Mouse (Mus musculus): ENCODE measurements around the gene Pde9a.

The Pde9a gene

DNA sequence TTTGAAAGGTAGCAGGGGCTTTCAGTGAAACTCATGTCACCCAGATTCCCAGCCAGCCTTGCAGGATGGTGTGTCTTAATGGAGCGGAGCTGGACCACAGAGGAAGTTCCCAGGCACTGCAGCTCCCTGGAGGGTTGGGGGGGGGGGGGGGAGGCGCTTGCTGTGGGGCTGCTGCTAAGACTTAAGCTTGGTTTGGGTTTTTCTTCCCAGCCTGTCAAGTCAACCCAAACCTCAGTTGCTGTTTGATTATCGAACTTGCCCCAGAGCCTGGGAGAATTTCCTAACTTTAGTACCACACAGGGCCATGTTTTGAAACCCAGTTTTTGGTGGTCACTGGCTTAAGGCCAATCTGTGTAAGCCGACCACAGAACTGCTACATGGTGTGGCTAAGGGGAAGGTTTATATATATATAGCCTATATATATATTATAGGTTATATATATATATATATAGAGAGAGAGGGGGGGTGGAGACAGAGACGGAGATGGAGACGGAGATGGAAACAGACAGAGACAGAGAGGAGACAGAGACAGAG lies 19.8 kb downstream of the Pde9a start:
- DNase-seq (ENCODE audit: low read depth, low spot score): no peak
- H3K36me3 ChIP-seq (ENCODE audit: control insufficient read depth, insufficient read depth, low read length, poor library complexity, severe bottlenecking): no peaks in the 10 kb centered on the region
- no peaks in the 10 kb centered on the region for H3K27me3 ChIP-seq (ENCODE audit: control insufficient read depth, insufficient read depth, low read length, poor library complexity, severe bottlenecking)

DNA sequence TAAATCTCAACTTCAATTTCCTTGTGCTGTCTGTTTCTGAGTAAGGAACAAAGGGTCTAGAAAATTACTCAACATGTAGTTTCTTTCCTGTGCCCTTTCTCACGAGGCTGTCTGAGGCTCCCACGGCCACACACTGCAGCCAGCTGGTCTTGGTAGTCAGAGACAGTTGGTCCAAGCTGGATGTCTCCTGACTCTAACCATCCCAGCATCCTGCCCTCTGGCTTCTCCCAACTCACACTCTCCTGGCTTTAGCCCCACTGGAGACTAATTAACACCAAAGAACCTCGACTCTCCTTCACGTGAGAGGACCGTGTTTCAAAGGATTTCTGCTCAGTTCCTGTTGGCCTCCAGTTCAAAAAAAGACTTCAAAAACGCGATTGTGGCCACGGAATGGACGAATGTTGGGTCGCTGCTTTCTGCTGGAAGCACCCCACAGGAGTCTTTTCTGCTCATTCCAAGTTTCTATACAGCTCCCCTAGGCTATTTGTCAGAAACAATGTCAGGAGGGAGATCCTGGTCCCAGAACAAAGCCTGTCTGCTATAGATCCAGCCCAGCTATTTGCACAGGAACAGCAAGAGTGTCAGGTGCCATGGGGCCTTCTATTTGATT lies 23.8 kb downstream of the Pde9a start:
- DNase-seq (ENCODE audit: low read depth, low spot score): no peak
- Histone ChIP-seq H3K27me3 (ENCODE audit: control insufficient read depth, insufficient read depth, low read length, poor library complexity, severe bottlenecking) (no peaks in the 10 kb centered on the region), H3K36me3 (ENCODE audit: control insufficient read depth, insufficient read depth, low read length, poor library complexity, severe bottlenecking) (no peaks in the 10 kb centered on the region)

DNA sequence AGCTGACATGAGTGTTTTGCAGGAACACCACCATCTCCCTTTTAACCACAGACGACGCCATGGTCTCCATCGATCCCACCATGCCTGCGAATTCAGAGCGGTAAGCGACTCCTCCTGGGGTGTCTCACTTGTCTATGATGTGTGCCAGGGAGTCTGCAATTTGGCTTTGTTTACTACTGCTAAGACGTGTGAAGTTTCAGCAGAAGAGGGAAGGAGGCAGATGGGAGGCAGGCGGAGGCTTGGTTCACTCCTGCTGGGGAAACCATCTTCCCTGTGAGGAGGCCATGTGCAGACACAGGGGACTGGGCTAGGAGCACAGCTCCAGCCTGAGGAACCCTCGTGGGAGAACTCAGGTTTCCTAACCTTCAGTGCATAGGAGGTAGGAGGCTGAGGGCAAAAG lies 29.2 kb downstream of the Pde9a start:
- Histone ChIP-seq H3K27me3 (ENCODE audit: control insufficient read depth, insufficient read depth, low read length, poor library complexity, severe bottlenecking) (no peaks in the 10 kb centered on the region), H3K36me3 (ENCODE audit: control insufficient read depth, insufficient read depth, low read length, poor library complexity, severe bottlenecking) (no peaks in the 10 kb centered on the region)

DNA sequence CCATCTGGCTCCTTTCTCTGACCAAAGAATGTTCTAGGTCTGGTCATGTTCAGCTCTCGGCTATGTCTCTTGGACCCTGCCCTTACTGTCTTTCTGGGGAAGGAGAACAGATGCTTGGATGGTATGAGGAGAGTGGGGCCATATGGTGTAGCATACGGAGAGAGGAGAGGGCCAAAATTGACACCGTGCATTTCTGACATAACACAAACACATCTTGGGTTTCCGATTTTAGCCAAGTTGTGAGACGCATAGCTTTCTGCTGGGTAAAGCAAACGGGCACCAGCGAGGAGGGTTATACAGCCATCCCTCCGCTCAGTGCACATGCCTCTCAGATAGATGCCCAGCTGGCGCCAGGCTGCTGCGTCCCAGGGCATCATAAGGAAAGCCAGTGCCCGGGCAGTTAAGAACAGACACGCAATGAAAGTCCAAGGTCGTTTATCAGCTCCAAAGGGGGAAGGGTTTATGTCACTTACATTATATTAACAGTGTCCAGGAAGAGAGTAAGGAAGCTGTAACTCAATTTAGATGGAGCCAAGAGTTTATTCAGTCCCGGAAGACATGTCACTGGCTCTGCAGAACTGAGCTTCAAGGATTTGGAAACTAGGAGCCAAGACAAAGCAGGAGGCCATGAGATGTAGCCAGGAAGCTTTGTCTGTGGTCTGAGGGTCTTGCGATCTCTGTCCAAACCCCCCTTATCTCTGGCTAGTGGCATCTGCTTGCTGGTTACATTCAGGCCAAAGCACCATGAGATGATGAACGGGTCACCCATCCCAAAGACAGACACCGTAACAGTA lies 33.0 kb downstream of the Pde9a start:
- Histone ChIP-seq H3K36me3 (ENCODE audit: control insufficient read depth, insufficient read depth, low read length, poor library complexity, severe bottlenecking) (no peaks in the 10 kb centered on the region), H3K27me3 (ENCODE audit: control insufficient read depth, insufficient read depth, low read length, poor library complexity, severe bottlenecking) (no peaks in the 10 kb centered on the region)
- DNase-seq (ENCODE audit: low read depth, low spot score): no peak

More for the DNA sequence above, 29.2 kb downstream of the Pde9a start:
- DNase-seq (ENCODE audit: low read depth, low spot score): no peak

DNA sequence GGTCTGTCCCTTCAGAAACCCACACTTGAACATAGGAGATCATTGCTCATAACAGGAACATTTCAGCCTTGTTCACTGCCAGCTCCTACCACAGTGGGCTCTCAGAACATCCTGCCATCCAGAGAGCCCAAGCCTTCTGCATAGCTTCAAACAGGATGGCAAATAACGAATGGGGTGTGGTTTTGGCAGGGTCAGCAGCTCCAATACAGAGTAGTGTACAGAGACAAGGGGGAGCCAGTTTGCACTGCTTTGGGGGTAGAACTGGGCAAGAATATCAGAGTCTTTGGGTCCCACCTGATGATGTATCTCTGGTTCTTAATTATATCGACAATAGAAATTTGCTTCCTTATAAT lies 33.6 kb downstream of the Pde9a start:
- no peaks in the 10 kb centered on the region for H3K36me3 ChIP-seq (ENCODE audit: control insufficient read depth, insufficient read depth, low read length, poor library complexity, severe bottlenecking)
- DNase-seq (ENCODE audit: low read depth, low spot score): no peak

DNA sequence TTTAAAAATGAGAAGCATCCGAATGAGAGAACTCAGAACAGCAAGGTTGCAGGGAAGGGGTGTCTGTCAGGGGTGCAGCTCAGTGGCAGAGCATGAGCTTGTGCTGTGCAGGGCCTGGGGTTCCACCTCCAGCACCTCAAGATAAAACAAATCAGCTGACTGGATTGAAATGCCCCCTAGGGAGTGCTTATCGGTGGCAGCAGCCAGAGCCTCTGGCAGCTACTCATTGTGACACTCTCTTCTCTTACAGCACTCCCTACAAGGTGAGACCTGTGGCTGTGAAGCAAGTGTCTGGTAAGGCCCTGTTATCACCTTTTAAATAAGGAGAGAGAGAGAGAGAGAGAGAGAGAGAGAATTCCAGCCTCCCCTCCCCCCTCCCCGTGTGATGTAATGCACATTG lies 34.0 kb downstream of the Pde9a start:
- H3K36me3 ChIP-seq (ENCODE audit: control insufficient read depth, insufficient read depth, low read length, poor library complexity, severe bottlenecking): no peaks in the 10 kb centered on the region
- DNase-seq (ENCODE audit: low read depth, low spot score): no peak
- H3K27me3 ChIP-seq (ENCODE audit: control insufficient read depth, insufficient read depth, low read length, poor library complexity, severe bottlenecking): no peaks in the 10 kb centered on the region

More for the DNA sequence above, 33.6 kb downstream of the Pde9a start:
- no peaks in the 10 kb centered on the region for H3K27me3 ChIP-seq (ENCODE audit: control insufficient read depth, insufficient read depth, low read length, poor library complexity, severe bottlenecking)

DNA sequence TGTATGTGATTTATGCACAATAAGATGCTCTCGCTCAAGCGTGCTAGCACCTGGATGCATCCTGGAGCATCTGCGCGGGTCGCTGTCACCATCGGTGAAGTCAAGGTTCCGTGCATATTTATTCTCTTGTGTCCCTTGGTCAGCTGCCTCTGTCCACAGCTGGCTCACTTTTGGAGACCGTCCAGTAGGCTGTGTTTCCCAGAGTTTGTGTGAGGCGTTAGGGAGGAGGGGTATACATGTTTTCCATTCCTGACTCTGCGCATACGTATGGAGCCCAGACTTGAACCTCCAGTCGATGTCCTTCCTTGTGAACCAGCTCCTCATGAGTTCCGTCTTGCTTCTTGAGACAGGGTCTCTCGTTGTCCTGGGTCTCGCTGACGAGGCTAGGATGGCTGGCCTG lies 34.6 kb downstream of the Pde9a start:
- H3K27me3 ChIP-seq (ENCODE audit: control insufficient read depth, insufficient read depth, low read length, poor library complexity, severe bottlenecking): no peaks in the 10 kb centered on the region
- no peak for DNase-seq (ENCODE audit: low read depth, low spot score)
- H3K36me3 ChIP-seq (ENCODE audit: control insufficient read depth, insufficient read depth, low read length, poor library complexity, severe bottlenecking): no peaks in the 10 kb centered on the region

DNA sequence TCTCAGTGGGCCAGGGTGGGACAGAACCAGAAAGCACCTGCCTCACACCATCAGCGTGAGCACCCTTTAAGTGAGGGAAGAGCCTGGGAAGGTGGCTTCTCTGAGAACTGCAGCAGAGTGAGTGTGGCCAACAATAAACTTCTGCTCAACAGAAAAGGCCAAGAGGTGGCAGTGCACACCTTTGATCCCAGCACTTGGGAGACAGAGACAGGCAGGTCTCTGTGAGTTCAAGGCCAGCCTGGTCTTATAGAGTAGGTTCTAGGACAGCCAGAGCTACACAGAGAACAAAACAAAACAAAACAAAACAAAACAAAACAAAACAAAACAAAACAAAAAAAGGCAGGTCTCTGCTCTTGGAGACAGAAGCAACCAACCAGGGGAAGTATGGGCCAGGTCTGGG lies 36.4 kb downstream of the Pde9a start:
- DNase-seq (ENCODE audit: low read depth, low spot score): no peak
- Histone ChIP-seq H3K27me3 (ENCODE audit: control insufficient read depth, insufficient read depth, low read length, poor library complexity, severe bottlenecking) (no peaks in the 10 kb centered on the region), H3K36me3 (ENCODE audit: control insufficient read depth, insufficient read depth, low read length, poor library complexity, severe bottlenecking) (no peaks in the 10 kb centered on the region)

DNA sequence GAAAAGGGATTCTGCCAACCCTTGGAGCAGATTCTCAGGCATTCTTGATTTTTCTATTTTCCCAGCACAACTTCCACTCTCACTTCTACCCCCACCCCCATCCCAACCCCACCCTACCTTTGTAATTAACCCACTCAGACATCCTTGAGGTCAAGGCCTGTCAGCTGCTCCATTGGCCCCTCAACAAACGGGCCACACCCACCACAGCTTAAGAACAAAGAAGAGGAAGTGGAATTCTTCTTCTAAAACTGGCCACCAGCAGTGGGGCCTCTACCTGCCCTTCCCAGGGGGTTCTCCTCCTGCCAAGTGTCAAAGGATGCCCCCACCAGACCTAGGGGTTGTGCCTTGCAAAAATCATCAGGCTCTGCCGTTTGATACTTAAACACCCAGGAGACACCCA lies 37.0 kb downstream of the Pde9a start:
- no peaks in the 10 kb centered on the region for H3K27me3 ChIP-seq (ENCODE audit: control insufficient read depth, insufficient read depth, low read length, poor library complexity, severe bottlenecking)
- peak; percentile 19 for DNase-seq (ENCODE audit: low read depth, low spot score)
- H3K36me3 ChIP-seq (ENCODE audit: control insufficient read depth, insufficient read depth, low read length, poor library complexity, severe bottlenecking): no peaks in the 10 kb centered on the region

DNA sequence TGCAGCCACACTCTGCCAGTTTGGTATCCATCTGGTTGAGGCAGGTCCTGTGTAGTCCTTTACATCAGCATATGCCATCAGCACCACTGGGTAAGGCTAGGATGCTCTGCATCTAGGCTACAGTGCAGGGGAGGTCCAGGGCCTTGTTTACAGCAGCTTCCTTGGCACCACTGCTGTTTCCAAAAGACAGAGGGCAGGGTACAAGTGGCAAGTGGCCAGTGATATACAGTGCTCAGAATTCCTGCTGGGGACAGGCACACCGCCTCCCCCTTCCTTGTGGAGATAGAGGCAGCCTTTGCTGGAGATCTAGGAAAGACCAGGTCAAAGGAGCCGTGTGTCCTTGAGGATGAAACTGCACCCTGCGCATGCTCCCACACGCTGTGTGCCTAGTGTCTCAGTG lies 38.3 kb downstream of the Pde9a start:
- DNase-seq (ENCODE audit: low read depth, low spot score): no peak
- H3K27me3 ChIP-seq (ENCODE audit: control insufficient read depth, insufficient read depth, low read length, poor library complexity, severe bottlenecking): no peaks in the 10 kb centered on the region
- H3K36me3 ChIP-seq (ENCODE audit: control insufficient read depth, insufficient read depth, low read length, poor library complexity, severe bottlenecking): no peaks in the 10 kb centered on the region

DNA sequence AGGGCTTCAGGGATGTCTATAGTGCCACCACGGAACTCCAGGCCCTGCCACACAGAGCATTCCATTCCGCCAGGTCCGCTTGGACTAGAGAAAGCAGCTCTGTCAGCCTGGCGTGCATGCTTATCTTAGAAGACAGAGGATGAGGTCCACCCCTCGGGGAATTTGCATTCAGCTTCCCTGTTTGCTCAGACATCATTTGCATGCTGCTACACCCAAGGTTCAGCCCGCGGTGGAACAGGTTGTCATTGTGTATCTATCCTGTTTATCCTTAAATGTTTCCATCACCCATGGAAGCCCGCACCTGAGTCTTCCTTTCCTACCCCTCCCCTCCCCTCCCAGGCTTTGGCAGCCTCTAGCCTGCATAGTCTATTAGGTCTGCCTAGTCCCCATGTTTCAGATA lies 38.8 kb downstream of the Pde9a start:
- DNase-seq (ENCODE audit: low read depth, low spot score): peak; percentile 41
- Histone ChIP-seq H3K27me3 (ENCODE audit: control insufficient read depth, insufficient read depth, low read length, poor library complexity, severe bottlenecking) (no peaks in the 10 kb centered on the region), H3K36me3 (ENCODE audit: control insufficient read depth, insufficient read depth, low read length, poor library complexity, severe bottlenecking) (no peaks in the 10 kb centered on the region)

DNA sequence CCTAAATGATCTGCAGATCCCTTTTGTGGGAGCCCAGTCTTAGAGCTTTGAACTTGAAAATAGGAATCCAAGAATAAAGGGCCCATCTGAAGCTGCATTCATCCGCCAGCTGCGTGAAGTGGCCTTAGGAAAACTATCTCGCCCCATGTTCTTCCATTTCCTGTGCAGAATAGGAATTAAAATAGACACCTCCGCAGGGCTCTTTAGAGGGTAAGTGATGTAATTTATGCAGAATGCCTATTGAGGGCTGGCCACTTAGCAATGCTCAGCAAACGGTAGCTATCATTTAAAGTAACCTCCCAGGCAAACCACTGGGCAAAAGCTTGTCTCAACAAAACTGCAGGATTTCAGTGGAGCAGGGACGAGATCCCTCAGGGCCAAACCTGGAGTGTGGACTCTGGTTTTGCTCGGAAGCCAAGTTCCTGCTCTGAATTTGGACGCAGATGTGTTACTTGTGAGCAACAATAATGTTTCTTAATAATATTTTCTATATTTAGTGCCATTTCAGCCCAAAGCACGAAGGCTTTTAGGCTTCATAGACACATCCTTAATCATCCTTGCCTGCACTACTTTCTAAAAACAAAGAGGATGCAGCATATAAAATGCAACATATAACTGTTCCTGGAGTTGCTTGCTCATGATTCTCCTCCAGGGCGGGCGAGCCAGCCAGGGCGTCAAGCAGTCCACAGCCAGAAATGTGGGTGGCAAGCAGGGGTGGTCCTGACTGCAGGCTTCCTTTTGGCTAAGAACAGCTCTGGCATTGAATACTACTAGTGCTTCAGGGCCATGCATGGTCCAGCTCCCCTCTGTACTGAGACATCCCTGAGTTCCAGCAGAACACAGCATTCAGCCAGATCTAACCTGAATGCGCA lies 40.1 kb downstream of the Pde9a start:
- H3K27me3 ChIP-seq (ENCODE audit: control insufficient read depth, insufficient read depth, low read length, poor library complexity, severe bottlenecking): no peaks in the 10 kb centered on the region
- no peaks in the 10 kb centered on the region for H3K36me3 ChIP-seq (ENCODE audit: control insufficient read depth, insufficient read depth, low read length, poor library complexity, severe bottlenecking)
- no peak for DNase-seq (ENCODE audit: low read depth, low spot score)

DNA sequence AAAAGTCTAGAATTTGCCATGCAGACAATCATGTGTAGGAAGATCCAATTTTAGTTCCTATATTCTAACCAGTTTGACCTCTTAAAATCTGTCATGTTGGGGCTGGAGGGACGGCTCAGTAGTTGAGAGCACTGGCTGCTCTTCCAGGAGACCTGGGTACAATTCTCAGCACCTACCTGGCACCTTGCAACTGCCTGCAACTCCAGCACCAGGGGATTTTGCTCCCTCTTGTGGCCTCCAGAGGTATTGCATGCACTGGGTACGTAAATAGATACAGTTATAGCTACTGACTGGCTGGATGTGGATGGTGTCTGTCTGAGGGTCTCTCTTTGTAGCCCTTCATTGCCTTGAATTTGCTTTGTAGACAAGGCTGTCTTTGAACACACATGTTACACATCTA lies 43.4 kb downstream of the Pde9a start:
- H3K27me3 ChIP-seq (ENCODE audit: control insufficient read depth, insufficient read depth, low read length, poor library complexity, severe bottlenecking): no peaks in the 10 kb centered on the region
- H3K36me3 ChIP-seq (ENCODE audit: control insufficient read depth, insufficient read depth, low read length, poor library complexity, severe bottlenecking): no peaks in the 10 kb centered on the region
- peak; percentile 47 for DNase-seq (ENCODE audit: low read depth, low spot score)

DNA sequence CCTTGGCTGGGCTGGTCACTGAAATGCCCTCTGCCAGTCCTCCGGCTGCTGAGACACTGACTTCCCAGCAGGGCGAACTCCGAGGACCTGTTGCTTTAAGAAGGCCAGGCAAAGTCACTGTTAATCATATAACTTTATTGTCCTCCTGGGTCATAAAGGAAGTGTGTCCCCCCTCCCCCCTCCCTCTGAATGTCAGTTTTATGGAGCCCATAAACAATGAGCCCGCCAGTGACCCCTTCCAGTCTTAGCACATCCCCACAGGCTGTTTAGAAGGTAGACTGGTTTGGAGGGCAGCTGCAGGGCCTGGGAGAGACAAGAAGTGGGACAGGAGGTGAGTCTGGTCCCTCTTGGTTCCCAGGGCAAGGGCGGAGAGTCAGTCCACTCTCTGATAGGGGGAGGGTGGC lies 46.9 kb downstream of the Pde9a start:
- Histone ChIP-seq H3K27me3 (ENCODE audit: control insufficient read depth, insufficient read depth, low read length, poor library complexity, severe bottlenecking) (no peaks in the 10 kb centered on the region), H3K36me3 (ENCODE audit: control insufficient read depth, insufficient read depth, low read length, poor library complexity, severe bottlenecking) (no peaks in the 10 kb centered on the region)
- DNase-seq (ENCODE audit: low read depth, low spot score): no peak

DNA sequence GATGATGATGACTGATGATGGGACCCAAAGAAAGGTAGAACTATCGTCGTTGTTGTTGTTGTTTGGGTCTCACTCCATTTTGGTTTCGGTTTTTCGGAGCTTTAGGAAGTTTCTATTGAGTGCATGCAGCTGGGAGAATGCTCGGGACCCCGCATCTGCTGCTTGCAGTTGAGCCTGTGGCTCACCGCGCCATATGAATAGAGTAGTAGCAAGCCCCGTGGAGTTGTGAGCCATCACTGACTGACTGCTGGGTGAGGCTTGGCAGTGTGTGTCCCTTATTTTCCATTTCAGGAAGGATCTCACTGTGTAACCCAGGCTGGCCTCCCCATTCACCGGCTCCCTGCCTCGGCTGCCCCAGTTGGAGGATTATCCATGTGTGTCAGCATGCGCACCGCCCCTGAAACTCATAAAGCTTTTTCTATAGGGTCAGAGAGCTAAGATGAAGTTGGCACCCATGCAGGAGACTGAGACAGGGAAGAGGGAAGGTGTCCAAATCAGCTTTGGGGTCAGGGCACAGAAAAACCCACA lies 47.5 kb downstream of the Pde9a start:
- Histone ChIP-seq H3K36me3 (ENCODE audit: control insufficient read depth, insufficient read depth, low read length, poor library complexity, severe bottlenecking) (no peaks in the 10 kb centered on the region), H3K27me3 (ENCODE audit: control insufficient read depth, insufficient read depth, low read length, poor library complexity, severe bottlenecking) (no peaks in the 10 kb centered on the region)
- no peak for DNase-seq (ENCODE audit: low read depth, low spot score)

Measured in splenic B cell, adult 2 months (primary cell).